Mouse (Mus musculus) B cell, adult 2 months (primary cell): ENCODE results near the gene Stox2.

Source experiments
- DNase-seq, 2 experiments: peaks; one replicate each; pipeline ENCODE4 v3.0.0; 2022

Stox2 gene

GRCm38 (mm10) chr8:47288131-47288865, 157.9 kb downstream of the Stox2 start:
- no peak for DNase-seq

- no peak for DNase-seq
Observed at GRCm38 (mm10) chr8:47287641-47288130, 158.5 kb downstream of the Stox2 start.

- DNase-seq: no peak
Observed at GRCm38 (mm10) chr8:47287201-47287621, 159.0 kb downstream of the Stox2 start.

GRCm38 (mm10) chr8:47286081-47286700, 160.0 kb downstream of the Stox2 start:
- DNase-seq: no peak

GRCm38 (mm10) chr8:47285435-47285834, 160.7 kb downstream of the Stox2 start:
- DNase-seq: no peak

GRCm38 (mm10) chr8:47284329-47285326, 161.5 kb downstream of the Stox2 start:
- DNase-seq: no peak

GRCm38 (mm10) chr8:47279898-47280297, 166.3 kb downstream of the Stox2 start:
- DNase-seq: no peak

GRCm38 (mm10) chr8:47278211-47278610, 168.0 kb downstream of the Stox2 start:
- DNase-seq: no peak

- no peak for DNase-seq
Observed at GRCm38 (mm10) chr8:47268931-47269330, 177.2 kb downstream of the Stox2 start.

GRCm38 (mm10) chr8:47268062-47268822, 177.9 kb downstream of the Stox2 start:
- DNase-seq: no peak

GRCm38 (mm10) chr8:47263070-47263843, 182.9 kb downstream of the Stox2 start:
- DNase-seq: no peak

GRCm38 (mm10) chr8:47260751-47261474, 185.2 kb downstream of the Stox2 start:
- no peak for DNase-seq

- no peak for DNase-seq
Observed at GRCm38 (mm10) chr8:47250832-47251231, 195.3 kb downstream of the Stox2 start.

GRCm38 (mm10) chr8:47245116-47245515, 201.0 kb downstream of the Stox2 start:
- DNase-seq: no peak

- DNase-seq: no peak
Observed at GRCm38 (mm10) chr8:47244202-47244601, 202.0 kb downstream of the Stox2 start.

- DNase-seq: no peak
Observed at GRCm38 (mm10) chr8:47243631-47244030, 202.5 kb downstream of the Stox2 start.

- no peak for DNase-seq
Observed at GRCm38 (mm10) chr8:47243016-47243630, 203.0 kb downstream of the Stox2 start.

- peak; percentile 17 to 23 for DNase-seq
Observed at GRCm38 (mm10) chr8:47242207-47243004, 203.8 kb downstream of the Stox2 start.

- no peak for DNase-seq
Observed at GRCm38 (mm10) chr8:47241421-47242078, 204.6 kb downstream of the Stox2 start.
